Mouse (Mus musculus) olfactory bulb, adult 2 months (tissue): ENCODE results near the gene Mrpl45. TPM values are rescaled to one million over a fixed set of nuclear protein-coding genes. Genes with fewer than 3 reads are reported as not detected.
A peak's percentile ranks its signal among the peaks of the same experiment; 100 is the strongest.
"Not testable (repeated sequence)": the region's sequence is repeated elsewhere in the genome, so short reads cannot be mapped to it uniquely, and the experiment has no call there.

Experiments
- H3K27ac ChIP-seq: fragments of 200-500 bp; 2 replicates; pipeline ENCODE4 v1.5.1; 2012; ENCODE audit warnings: low read depth, low read length; ENCODE audit not compliant: insufficient read depth
- H3K4me1 ChIP-seq: fragments of 200-500 bp; 2 replicates; pipeline ENCODE4 v1.6.1; 2012; ENCODE audit warnings: low read length; ENCODE audit not compliant: control insufficient read depth, insufficient read depth
- H3K4me3 ChIP-seq: fragments of 200-500 bp; 2 replicates; pipeline ENCODE4 v1.5.1; 2012; ENCODE audit warnings: mild to moderate bottlenecking, low read depth, low read length, moderate library complexity; ENCODE audit not compliant: insufficient read depth
- CTCF ChIP-seq: fragments of 200-500 bp; IDR thresholded peaks from 2 replicates; pipeline ENCODE4 v1.5.1; 2012; ENCODE audit warnings: low read depth, mild to moderate bottlenecking, low read length, moderate library complexity; ENCODE audit not compliant: insufficient read depth
- POLR2A ChIP-seq: fragments of 200-500 bp; IDR thresholded peaks from 2 replicates; pipeline ENCODE4 v1.6.1; 2012; ENCODE audit warnings: mild to moderate bottlenecking, low read depth, low read length, moderate library complexity; ENCODE audit not compliant: insufficient read depth
- WGBS: fragments of 180-500 bp; shearing (Covaris S2); methylation state at CpG from one replicate; pipeline ENCODE4 v1.1.7; 2018; 5-methylcytosine and 5-hydroxymethylcytosine counted together
- polyA plus RNA-seq: library from polyadenylated mRNA; stranded (reverse); fragments of >200 nt; gene quantifications from 2 replicates; pipeline ENCODE4 v1.2.4, GENCODE M21; 2012; ENCODE audit warnings: low replicate concordance; ENCODE audit not compliant: missing spikeins, insufficient read depth, insufficient read length

The Mrpl45 gene
- polyA plus RNA-seq, 1 experiment: not detected

DNA sequence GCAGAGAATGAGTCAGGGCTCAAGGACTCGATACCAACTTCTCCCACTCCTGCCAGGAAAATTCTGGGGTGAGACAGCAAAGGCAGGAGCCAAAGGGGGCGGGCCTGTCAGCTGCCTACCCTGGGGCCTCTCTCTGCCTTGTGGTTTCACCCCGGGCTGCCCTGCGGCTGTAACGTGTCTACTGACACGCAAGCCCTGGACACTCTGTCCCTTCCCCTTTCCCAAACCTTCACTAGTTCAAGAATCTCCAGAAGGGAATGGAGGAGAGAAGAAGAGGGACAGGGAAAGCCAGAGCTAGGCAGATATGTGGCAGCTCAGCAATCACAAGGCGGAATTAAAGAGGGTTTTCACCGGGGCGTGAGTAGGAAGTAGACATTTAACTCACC, 6.1 kb upstream of the Mrpl45 start:
- TF ChIP-seq POLR2A (no peak), CTCF (no peak)
- WGBS: 4% methylated on average over 9 of the region's 9 CpGs
- Histone ChIP-seq H3K4me1 (peaks cover 20% of the 10 kb centered on the region), H3K4me3 (peak overlapping the region; percentile 37), H3K27ac (peak overlapping the region; percentile 67)

DNA sequence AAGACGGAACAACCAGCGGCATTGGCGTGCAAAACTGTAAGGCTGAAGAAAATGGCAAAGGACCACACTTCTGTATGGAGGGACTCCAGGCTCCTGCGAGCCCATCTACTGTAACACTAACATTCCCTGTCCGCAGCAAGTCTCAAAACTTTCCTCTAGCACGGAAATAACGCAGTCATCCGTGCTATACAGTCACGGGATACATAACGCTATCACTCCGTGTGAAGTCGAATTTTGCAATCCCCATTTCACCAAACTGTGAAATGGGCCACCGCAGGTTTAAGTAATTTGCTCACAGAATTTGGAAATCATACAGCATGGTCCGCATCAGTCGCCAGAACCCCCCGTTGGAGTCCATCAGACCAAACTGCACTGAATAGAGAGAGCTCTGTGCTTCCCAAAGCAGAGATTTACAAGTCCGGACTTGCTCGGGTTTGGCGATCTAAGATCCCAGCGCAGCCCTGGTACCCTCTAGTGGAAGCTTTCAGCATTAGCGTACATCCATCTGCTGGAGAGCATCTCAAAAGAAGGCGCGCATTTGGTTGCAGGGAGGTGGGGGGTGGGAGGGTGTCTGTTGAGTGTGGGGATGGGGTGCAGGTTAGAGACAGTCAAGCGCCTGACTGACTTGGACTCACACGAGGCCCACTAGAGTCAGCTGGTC, 5.5 kb upstream of the Mrpl45 start:
- no peak for TF ChIP-seq POLR2A
- peak; percentile 73 for TF ChIP-seq CTCF
- Histone ChIP-seq H3K4me3 (peak overlapping the region; percentile 37), H3K27ac (peak overlapping the region; percentile 67), H3K4me1 (peaks cover 20% of the 10 kb centered on the region)
- WGBS: 0% methylated on average over 25 of the region's 25 CpGs

DNA sequence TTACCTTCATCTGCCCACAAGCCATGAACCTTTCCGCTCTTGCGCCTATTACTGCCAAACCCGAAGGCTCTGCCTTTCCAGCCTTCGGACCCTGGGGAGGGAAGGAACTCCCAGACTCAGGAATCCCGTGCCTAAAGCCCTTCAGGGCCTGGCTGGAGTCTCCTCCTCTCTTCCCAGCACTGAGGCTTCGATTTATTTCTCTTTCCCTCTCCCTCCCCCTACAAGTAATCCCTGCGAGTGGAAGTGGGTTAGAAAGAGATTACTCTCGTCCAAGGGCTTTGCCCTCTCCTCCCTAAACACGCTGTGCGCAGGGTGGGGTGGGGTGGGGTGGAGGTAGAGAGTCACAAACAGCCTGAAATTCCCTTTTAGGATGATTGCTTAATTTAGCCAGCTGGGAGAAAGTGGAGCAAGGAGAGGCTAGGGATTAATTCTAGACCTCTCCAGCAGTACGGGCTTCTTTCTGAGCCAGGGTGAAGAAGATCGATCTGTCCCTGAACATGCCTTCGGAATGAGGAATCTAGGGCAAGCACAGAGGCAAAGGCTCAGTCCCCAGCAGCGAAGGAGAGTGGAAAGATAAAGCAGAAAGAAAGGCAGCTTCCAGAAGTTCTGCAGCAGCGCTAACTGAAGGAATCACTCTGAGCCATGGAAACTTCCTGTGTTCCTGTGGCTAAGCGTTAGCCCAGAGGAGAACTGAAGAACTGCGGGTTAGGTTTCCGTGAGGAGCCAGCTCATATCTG, 4.5 kb upstream of the Mrpl45 start:
- H3K27ac ChIP-seq: no peak overlapping the region

DNA sequence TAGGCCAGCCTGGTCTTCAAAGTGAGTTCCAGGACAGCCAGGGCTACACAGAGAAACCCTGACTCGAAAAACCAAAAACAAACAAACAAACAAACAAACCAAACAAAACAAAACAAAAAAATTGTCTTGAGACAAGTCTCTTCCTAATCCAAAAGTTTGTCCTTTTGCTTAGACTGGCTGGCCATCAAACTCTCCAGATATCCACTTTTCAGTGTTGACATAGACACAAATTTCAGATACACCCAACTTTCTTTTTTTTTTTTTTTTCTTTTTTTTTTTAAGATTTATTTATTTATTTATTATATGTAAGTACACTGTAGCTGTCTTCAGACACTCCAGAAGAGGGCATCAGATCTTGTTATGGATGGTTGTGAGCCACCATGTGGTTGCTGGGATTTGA, 2.6 kb upstream of the Mrpl45 start:
- H3K4me3 ChIP-seq, H3K27ac ChIP-seq: not testable (repeated sequence)
- H3K4me1 ChIP-seq: peaks cover 20% of the 10 kb centered on the region
- 87% methylated on average over 1 of the region's 1 CpGs for WGBS

More for the DNA sequence above, 4.5 kb upstream of the Mrpl45 start:
- peaks cover 20% of the 10 kb centered on the region for H3K4me1 ChIP-seq
- 12% methylated on average over 18 of the region's 18 CpGs for WGBS
- TF ChIP-seq POLR2A (no peak), CTCF (no peak)
- H3K4me3 ChIP-seq: no peak overlapping the region; the same call in 1 of the 2 replicates

DNA sequence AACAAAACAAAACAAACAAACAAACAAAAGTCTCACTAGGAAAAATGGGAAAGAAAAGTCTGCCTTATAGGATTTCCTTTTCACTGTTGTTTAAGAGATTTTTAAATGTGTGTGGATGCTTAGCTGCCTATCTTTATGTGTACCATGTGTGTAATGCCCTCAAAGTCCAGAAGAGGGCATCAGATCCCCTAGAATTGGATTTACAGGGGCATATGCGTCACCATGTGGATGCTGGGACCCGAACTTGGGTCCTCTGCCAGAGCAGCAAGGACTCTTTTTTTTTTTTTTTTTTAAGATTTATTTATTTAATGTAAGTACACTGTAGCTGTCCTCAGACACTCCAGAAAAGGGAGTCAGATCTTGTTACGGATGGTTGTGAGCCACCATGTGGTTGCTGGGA, 1.4 kb upstream of the Mrpl45 start:
- Histone ChIP-seq H3K27ac (no peak overlapping the region), H3K4me3 (no peak overlapping the region), H3K4me1 (peaks cover 20% of the 10 kb centered on the region)
- TF ChIP-seq CTCF (no peak), POLR2A (no peak)
- WGBS: 98% methylated on average over 3 of the region's 3 CpGs

DNA sequence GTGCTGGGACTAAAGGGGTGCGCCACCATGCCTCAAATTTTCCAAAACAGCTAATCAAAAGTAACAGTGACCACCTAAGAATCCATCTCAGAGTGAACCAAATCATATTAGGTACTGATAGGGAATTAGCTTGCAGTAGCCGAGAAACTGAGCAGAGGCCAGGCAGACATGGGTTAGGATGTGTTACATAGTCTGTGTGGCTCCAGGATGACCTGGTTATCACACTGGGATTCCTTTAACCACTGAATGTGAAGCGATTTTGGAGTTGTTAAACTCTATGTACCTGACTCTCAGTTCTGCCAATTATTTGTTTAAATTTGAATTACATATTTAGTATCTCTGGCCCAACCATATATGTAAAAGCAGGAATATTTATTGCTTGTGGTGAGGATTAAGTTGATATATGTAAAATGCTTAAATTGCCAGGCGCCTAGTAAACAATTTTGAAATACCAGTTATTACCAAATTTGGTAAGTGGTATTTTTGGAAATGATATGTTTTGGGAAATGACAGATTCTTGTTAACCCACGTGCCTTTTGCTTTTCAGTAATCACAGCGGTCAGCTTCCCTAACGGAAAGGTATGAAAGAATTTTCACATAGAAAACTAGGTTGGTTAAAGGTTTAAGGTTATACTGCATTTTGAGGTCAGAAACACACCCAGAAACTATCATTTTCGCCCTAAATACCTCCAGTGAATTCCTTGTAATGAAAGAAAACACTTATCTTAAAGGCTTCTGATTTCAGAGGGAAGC, 589 bp upstream of the Mrpl45 start:
- TF ChIP-seq POLR2A: no peak
- Histone ChIP-seq H3K4me3 (peak overlapping the region; percentile 42; the same call in 1 of the 2 replicates), H3K27ac (no peak overlapping the region), H3K4me1 (peaks cover 14% of the 10 kb centered on the region)
- 40% methylated on average over 8 of the region's 8 CpGs for WGBS

DNA sequence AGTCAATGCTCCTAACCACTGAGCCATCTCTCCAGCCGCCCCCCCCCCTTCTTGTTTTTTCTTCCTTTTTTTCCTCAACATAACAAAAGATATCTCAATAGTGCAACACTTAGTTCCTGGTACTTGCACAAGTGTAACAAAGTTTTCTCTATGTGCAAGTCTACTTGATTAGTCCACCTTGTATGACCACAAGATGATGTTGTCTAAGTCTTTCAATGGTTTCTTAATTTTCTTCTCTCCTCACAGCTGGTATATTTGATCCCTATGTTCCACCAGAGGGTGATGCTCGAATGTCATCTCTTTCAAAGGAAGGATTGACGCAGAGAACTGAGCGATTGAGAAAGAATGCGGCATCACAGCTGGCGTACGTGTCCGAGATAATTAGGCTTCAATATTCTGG, 5.7 kb downstream of the Mrpl45 start:
- Histone ChIP-seq H3K27ac (no peak overlapping the region), H3K4me3 (no peak overlapping the region), H3K4me1 (no peaks in the 10 kb centered on the region)
- no peak for TF ChIP-seq POLR2A
- TF ChIP-seq CTCF: no peak
- 95% methylated on average over 8 of the region's 8 CpGs for WGBS

DNA sequence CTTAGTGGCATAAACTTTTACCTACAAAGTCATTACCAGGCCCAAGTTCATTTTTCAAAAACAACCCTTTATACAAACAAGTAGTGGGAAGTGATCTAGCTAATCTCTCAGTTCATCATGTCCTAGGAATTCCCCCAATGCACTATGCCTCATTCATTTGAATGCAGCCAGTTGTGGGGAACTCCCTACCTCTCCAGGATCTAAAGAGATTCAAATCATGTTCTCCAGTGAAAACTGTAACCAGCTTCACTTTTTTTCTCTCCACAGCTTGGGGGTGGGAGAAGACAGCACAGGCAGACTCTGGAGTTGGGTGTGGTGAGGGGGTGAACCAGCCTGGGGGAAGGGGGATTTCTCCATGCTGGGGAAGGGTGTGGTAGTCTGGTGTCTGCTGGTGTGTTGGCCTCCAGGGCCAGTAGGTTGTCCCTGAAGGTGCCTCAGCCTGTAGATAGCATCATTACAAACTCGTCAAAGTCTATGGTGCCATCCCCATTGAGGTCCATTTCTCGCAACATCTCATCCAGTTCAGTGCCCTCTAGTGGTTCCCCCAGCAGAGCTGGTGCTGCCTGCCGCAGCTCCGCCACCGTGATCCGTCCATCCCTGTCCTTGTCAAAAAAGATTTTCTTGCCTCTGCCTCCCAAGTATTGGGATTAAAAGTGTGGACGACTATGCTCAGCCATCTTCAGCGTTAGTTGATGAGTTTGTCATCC, 6.5 kb downstream of the Mrpl45 start:
- WGBS: 87% methylated on average over 8 of the region's 8 CpGs
- H3K4me3 ChIP-seq, H3K27ac ChIP-seq, H3K4me1 ChIP-seq: not testable (repeated sequence)

DNA sequence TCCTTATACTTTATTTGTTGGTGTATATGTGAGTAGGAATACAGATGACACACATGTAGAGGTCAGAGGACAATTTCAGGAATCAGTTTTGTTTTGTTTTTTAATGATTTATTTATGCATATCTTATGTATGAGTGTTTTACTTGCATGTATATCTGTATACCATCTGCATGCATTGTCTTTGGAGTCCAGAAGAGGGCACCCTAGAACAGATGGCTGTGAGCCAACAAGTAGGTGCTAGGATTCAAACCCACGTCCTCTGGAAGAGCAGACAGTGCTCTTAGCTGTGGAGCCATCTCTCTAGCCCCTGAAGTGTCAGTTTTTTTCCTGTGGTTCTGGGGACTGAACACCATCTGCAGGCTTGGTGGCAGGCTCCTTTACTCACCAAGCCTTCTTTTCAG, 9.7 kb downstream of the Mrpl45 start:
- TF ChIP-seq POLR2A (no peak), CTCF (no peak)
- no peak overlapping the region for H3K4me3 ChIP-seq
- H3K27ac ChIP-seq: no peak overlapping the region
- 39% methylated on average over 1 of the region's 1 CpGs for WGBS
- H3K4me1 ChIP-seq: no peaks in the 10 kb centered on the region
